Mouse (Mus musculus) CH12.LX (cell line): ENCODE measurements at regions not wholly inside any gene's neighbourhood (a gene's known extent, or its start where the extent isn't known, plus 50 kb on each side); places are given as distances from the start of the nearest gene placed in this dataset.

Experiments
- CTCF ChIP-seq, 2 experiments: IDR thresholded peaks in 1 of 2; conservative IDR thresholded peaks in 1 of 2; 2 replicates each; pipeline ENCODE4 v1.5.1; 2011 to 2012; ENCODE audit warnings: low read depth in 2 of 2, low read length in 2 of 2, improper control_type of control experiment in 1 of 2, inconsistent platforms in 1 of 2, mild to moderate bottlenecking in 1 of 2, moderate library complexity in 1 of 2
- ELF1 ChIP-seq: IDR thresholded peaks from 2 replicates; pipeline ENCODE4 v1.6.1; 2014; ENCODE audit warnings: low read depth, mild to moderate bottlenecking, inconsistent platforms, low read length, improper control_type of control experiment
- EP300 ChIP-seq: IDR thresholded peaks from 2 replicates; pipeline ENCODE4 v1.6.1; 2011; ENCODE audit warnings: low read length, improper control_type of control experiment
- MAX ChIP-seq: IDR thresholded peaks from 2 replicates; pipeline ENCODE4 v1.6.1; 2011; ENCODE audit warnings: low read length, improper control_type of control experiment
- MEF2A ChIP-seq: IDR thresholded peaks from 2 replicates; pipeline ENCODE4 v1.6.1; 2014; ENCODE audit warnings: low read depth, mild to moderate bottlenecking, inconsistent platforms, low read length, improper control_type of control experiment, borderline replicate concordance
- MYC ChIP-seq: IDR thresholded peaks from 2 replicates; pipeline ENCODE4 v1.6.1; 2011; ENCODE audit warnings: low read depth, mild to moderate bottlenecking, improper control_type of control experiment, low read length
- POLR2A ChIP-seq: IDR thresholded peaks from 2 replicates; pipeline ENCODE4 v1.6.1; 2011; ENCODE audit warnings: low read depth, mild to moderate bottlenecking, improper control_type of control experiment, low read length
- RCOR1 ChIP-seq: conservative IDR thresholded peaks from 2 replicates; pipeline ENCODE4 v1.6.1; 2012; ENCODE audit warnings: low read depth, mild to moderate bottlenecking, inconsistent platforms, low read length, improper control_type of control experiment
- SIN3A ChIP-seq: IDR thresholded peaks from 2 replicates; pipeline ENCODE4 v1.6.1; 2012; ENCODE audit warnings: low read length, improper control_type of control experiment, inconsistent platforms
- SMC3 ChIP-seq: IDR thresholded peaks from 2 replicates; pipeline ENCODE4 v1.6.1; 2011; ENCODE audit warnings: low read depth, low read length, improper control_type of control experiment
- TCF12 ChIP-seq: IDR thresholded peaks from 2 replicates; pipeline ENCODE4 v1.6.1; 2014; ENCODE audit warnings: low read depth, mild to moderate bottlenecking, inconsistent platforms, low read length, improper control_type of control experiment
- USF1 ChIP-seq: IDR thresholded peaks from 2 replicates; pipeline ENCODE4 v1.6.1; 2014; ENCODE audit warnings: low read depth, mild to moderate bottlenecking, inconsistent platforms, low read length, improper control_type of control experiment

GRCm38 (mm10) chr3:52878334-52878733, 138.7 kb downstream of the Cog6 start:
- TF ChIP-seq CTCF (conservative IDR thresholded peaks at IDR 0.05 in 1 of 2, IDR thresholded peaks at IDR 0.05 in 1 of 2; ENCODE audit: low read depth in 2 of 2, low read length in 2 of 2): no peak
- TF ChIP-seq POLR2A: no peak
- TF ChIP-seq SIN3A: no peak
- no peak for TF ChIP-seq RCOR1
- TF ChIP-seq TCF12: no peak
- TF ChIP-seq SMC3: no peak
- no peak for TF ChIP-seq MEF2A
- TF ChIP-seq MAX: no peak
- no peak for TF ChIP-seq ELF1
- no peak for TF ChIP-seq EP300
- TF ChIP-seq MYC: no peak
- no peak for TF ChIP-seq USF1
